Mouse (Mus musculus) embryonic fibroblast, embryonic 13.5 days (primary cell): ENCODE results near the gene Cnga1. TPM values are rescaled to one million over a fixed set of nuclear protein-coding genes. Genes with fewer than 3 reads are reported as not detected.

Experiments used
- H3K27ac ChIP-seq: 2 replicates; pipeline ENCODE4 v1.5.1; 2012; ENCODE audit warnings: low read length, control low read depth, inconsistent platforms; ENCODE audit not compliant: insufficient read depth
- H3K4me1 ChIP-seq: 2 replicates; pipeline ENCODE4 v1.6.1; 2011; ENCODE audit warnings: low read length; ENCODE audit not compliant: control insufficient read depth, insufficient read depth
- H3K4me3 ChIP-seq: 2 replicates; pipeline ENCODE4 v1.5.1; 2011; ENCODE audit warnings: mild to moderate bottlenecking, control low read depth, low read length; ENCODE audit not compliant: insufficient read depth
- CTCF ChIP-seq: IDR thresholded peaks from 2 replicates; pipeline ENCODE4 v1.5.1; 2011; ENCODE audit warnings: mild to moderate bottlenecking, control low read depth, low read length, moderate library complexity, borderline replicate concordance; ENCODE audit not compliant: insufficient read depth
- POLR2A ChIP-seq: IDR thresholded peaks from 2 replicates; pipeline ENCODE4 v1.6.1; 2011; ENCODE audit warnings: low read depth, mild to moderate bottlenecking, control low read depth, low read length, moderate library complexity
- polyA plus RNA-seq: library from polyadenylated mRNA; stranded (reverse); fragments of >200 nt; gene quantifications from 2 replicates; pipeline ENCODE4 v1.2.4, GENCODE M21; 2011; ENCODE audit warnings: low read depth; ENCODE audit not compliant: missing spikeins, insufficient read length

The Cnga1 gene
- polyA plus RNA-seq, 1 experiment: not detected

DNA sequence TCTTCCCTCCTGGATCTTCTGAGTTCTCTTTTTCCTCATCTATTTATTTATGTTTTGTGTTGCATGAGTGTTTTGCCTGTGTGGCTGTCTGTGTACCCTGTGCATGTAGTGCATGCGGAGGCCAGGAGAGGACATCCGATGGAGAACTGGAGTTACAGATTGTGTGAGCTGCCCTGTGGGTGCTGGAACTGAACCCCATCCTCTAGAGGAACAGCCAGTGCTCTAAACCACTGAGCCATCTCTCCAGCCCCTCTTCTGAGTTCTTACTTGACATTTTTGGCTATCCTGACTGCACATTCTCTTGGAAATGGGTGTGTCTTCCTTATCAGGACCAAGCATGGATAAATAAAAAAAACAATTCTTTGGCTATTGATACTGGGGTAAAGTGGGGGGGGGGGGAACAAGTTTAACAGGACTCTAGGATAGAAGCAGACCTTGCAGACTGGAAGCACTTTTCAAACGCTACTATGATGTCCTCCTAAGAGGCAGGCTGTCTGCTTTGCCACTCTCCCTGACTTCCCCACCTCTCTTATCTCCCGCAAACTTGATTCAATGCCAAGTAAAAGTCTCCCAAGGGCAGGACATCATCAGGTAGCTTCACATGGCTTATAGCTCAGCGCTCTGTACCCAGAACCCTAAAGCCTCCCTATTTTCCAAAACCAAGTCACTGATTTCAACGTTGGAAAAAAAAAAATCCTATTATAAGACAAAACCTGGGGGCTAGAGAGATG lies 17.1 kb upstream of the Cnga1 start:
- TF ChIP-seq CTCF (no peak), POLR2A (no peak)
- H3K4me3 ChIP-seq: no peak overlapping the region

DNA sequence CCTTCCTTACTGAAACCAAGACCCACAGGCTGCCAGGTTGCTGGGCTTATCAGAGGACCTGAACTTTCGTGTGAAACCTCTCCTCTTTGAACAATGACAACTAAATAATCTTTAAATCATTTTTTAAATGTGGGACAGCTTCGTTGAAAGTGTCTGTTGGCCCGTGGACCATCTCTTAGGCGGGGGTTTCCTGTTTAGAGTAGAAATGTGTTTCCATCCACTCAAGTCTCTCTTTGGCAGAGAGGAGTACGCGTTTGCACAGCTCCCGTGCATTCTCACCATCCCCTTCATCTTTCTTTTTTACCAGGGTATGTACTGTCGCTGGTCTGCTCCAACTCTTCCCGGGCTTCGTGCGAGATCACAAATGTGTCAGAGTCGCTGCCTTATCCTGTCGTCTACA lies 14.3 kb upstream of the Cnga1 start:
- TF ChIP-seq POLR2A (no peak), CTCF (no peak)
- Histone ChIP-seq H3K4me3 (no peak overlapping the region), H3K27ac (no peak overlapping the region), H3K4me1 (no peaks in the 10 kb centered on the region; the same call in 1 of the 2 replicates)

More for the DNA sequence above, 17.1 kb upstream of the Cnga1 start:
- Histone ChIP-seq H3K27ac (no peak overlapping the region), H3K4me1 (no peaks in the 10 kb centered on the region; the same call in 1 of the 2 replicates)

DNA sequence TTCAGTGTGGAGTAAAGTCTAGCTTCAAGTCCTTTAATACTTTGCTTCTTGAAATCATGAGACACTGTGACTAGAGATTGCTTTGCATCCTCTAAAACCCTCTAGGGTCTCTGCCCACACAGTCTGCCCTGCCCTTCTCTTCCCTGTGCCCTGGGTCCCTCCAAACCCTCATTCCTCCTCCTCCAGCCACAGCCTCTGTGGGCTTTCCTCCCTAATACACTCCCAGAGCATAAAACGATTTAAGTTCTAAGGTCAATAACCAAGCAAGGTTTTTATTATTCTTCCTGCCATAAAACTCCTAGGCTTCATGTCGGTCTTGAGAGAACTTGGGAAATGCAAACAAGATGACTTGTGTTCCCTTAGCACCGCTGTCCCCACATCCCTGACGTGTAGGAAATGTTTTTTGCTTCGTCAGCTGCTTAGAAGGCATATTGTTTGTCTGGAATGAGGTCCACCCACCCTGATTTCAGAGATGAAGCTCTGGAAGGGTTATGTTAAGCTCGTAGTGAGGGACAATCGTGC lies 12.3 kb upstream of the Cnga1 start:
- no peaks in the 10 kb centered on the region; the same call in 1 of the 2 replicates for H3K4me1 ChIP-seq
- TF ChIP-seq CTCF (no peak), POLR2A (no peak)
- H3K4me3 ChIP-seq: no peak overlapping the region
- H3K27ac ChIP-seq: no peak overlapping the region

DNA sequence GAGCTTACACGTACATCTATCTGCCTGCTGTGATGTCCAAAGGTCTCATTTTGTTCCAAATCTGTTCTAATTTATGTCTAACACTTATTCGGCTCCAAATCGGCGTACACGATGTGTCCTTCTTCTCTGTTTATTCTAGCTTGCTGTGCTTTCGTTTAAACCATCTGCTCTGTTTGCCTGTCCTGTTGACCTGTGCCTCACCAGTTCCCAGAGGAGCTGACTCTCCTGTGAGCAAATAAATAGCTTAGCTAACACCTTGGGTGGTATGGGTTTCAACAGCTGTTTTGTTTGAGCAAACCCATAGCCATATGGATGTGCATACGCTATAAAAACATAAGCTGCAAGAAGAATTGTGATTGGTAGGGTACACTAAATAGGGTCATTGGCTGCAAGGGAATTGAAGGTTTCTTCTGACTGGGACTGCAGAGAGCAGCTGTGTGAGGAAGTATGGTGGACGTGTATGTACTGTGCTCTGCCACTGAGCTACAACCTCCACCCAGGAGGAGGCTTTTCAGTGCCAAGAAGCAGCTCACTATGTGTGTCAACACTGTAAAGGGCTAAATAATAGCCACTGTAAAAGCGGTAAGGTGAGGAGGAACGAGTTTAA lies 9.1 kb upstream of the Cnga1 start:
- H3K27ac ChIP-seq: no peak overlapping the region
- peaks cover 2% of the 10 kb centered on the region; the same call in 1 of the 2 replicates for H3K4me1 ChIP-seq
- no peak overlapping the region for H3K4me3 ChIP-seq
- TF ChIP-seq POLR2A (no peak), CTCF (no peak)

DNA sequence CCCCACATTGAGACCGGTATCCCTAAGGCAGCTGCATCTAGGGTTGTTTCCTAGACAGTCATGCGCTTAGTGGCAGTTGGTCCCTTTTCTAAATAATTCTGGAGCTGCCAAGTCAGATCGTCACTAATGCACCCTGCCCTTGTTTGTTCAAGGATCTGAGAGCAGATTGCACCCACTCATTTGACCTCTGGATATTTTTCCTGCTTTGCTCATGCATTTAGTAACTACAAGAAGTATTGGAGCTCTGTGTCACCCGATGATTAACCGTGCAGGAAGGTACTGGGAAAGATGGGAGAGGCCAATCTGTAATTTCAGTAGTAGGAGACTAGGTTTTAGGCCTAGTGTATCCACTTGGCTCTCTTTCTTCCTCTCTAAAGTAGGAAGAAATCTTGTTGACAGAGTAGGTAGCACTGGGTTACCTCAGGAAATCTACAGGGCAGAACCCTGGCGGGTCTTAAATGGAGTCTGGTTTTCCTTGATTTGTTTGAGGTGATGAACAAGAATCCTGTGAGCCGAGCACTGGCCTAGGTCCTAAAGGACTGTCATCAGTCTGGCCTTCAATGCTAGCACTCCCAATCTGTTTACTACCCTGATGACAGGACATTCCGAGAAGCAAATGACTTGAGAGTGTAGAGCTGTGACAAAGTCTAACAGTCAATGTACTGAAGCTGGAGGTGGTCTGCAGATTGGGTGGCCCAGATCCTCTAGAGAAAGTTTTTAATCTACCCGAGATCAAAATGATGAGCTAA lies 5.1 kb upstream of the Cnga1 start:
- Histone ChIP-seq H3K4me1 (peaks cover 2% of the 10 kb centered on the region; the same call in 1 of the 2 replicates), H3K27ac (peak overlapping the region; percentile 85), H3K4me3 (peak overlapping the region; percentile 67)
- TF ChIP-seq POLR2A (no peak), CTCF (no peak)

DNA sequence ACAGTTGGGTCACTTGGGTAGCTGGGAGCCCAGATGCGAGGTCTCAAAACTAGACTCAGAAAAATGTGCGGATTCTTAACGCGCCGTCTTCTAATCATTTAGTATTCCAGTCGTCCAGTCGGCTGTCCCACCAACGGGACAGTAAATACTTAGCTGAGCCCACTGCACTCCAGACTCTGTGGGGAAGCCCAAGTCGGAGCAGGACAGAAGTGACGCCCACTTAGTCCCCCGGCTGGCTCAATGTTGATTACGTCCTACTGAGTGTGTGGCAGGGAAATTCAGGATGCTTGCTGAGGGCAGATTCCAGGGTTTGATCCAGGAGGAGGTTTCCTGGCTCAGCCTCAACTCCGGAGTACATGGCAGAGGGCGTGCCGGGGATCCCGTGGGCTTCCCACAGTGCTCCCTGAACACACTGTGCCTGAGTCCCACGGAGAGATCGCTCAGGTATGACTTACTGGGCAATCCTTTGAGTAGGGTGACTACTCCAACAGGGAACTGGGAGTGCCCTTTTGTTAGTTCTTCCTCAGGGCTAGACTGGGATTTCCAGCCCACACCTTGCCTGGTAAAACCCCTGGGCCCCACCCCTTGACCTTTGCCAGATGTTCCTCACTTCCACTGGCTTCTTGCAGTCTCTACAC lies 4.0 kb upstream of the Cnga1 start:
- Histone ChIP-seq H3K4me3 (peak overlapping the region; percentile 67), H3K27ac (peak overlapping the region; percentile 85; the same call in 1 of the 2 replicates), H3K4me1 (peaks cover 2% of the 10 kb centered on the region; the same call in 1 of the 2 replicates)
- no peak for TF ChIP-seq POLR2A
- no peak for TF ChIP-seq CTCF

DNA sequence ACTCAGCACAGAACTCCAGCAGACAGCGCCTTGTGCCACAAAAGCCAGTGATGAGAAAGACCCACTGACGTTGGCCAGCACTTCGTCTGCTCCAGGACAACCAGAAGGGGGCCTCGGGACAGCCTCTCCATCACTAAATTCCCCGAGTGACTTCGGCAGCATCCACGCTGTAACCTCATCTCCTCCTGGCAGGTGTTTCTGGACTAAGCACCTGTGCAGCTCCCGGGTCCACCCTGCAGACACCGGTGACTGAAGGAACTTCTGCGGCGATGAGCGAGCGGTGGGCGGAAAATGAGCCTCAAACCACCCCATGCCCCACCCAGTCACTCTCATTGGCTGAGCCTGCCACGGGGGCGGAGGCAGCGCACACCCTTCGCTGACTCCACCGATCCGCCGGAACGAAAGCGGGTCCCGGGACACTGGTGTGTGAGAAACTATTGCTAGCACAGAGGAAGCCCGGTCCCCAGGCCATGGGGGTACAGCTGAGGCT lies 3.4 kb upstream of the Cnga1 start, which contains the start of gene Nipal1:
Gene Nipal1 (plus strand): TSS at position 378 of the 490 bp plus-strand sequence.
- Histone ChIP-seq H3K4me1 (peaks cover 2% of the 10 kb centered on the region; the same call in 1 of the 2 replicates), H3K27ac (peak within 1 kb of the TSS; percentile 85)
- no peak for TF ChIP-seq CTCF
- peak; percentile 54; the same call in 1 of the 2 replicates for TF ChIP-seq POLR2A

DNA sequence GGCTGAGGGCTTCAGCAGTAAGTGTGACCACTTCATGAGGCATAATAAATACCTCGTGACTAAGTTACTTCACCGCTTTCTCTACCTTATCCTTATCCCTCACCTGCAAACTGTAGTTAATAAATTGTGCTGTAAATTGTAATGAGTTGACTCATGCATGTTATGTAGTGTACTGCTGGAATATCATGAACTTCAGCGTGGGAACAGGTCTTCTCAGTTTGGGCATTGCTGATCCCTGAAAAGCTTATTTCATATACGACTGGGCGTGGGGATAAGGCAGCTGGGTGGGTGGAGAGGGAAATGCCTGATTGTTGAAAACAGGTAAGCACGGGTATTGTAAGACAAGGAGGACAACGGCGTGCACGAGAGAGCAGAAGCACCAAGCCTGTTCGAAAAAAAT lies 2.9 kb upstream of the Cnga1 start:
- TF ChIP-seq CTCF (no peak), POLR2A (no peak)
- H3K4me1 ChIP-seq: peaks cover 2% of the 10 kb centered on the region; the same call in 1 of the 2 replicates
- peak overlapping the region; percentile 67 for H3K4me3 ChIP-seq
- no peak overlapping the region for H3K27ac ChIP-seq

More for the DNA sequence above, 3.4 kb upstream of the Cnga1 start, which contains the start of gene Nipal1:
- H3K4me3 ChIP-seq: peak within 1 kb of the TSS; percentile 67

DNA sequence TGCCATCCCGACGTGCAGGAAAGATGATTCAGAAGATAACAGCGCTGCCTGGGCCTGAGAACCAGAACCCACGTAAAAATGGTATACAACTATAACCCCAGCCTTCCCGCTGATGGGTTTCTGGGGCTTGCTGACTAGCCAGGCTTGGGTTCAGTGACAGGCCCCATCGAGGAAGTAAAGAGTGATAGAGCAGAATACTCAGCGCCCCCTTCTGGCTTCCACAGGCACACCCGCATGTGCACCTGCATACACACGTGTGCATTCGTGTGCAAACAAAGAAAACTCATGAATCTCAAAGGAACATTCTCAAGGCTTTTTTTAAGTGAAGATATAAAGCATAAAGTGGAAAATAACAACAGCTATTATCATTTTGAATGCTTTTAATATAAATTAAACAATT lies 2.1 kb upstream of the Cnga1 start:
- Histone ChIP-seq H3K27ac (no peak overlapping the region), H3K4me3 (no peak overlapping the region), H3K4me1 (peaks cover 2% of the 10 kb centered on the region; the same call in 1 of the 2 replicates)
- TF ChIP-seq POLR2A (no peak), CTCF (peak; percentile 24; the same call in 1 of the 2 replicates)
